Mouse (Mus musculus): ENCODE results near the gene Atl1.

Gene Atl1

DNA sequence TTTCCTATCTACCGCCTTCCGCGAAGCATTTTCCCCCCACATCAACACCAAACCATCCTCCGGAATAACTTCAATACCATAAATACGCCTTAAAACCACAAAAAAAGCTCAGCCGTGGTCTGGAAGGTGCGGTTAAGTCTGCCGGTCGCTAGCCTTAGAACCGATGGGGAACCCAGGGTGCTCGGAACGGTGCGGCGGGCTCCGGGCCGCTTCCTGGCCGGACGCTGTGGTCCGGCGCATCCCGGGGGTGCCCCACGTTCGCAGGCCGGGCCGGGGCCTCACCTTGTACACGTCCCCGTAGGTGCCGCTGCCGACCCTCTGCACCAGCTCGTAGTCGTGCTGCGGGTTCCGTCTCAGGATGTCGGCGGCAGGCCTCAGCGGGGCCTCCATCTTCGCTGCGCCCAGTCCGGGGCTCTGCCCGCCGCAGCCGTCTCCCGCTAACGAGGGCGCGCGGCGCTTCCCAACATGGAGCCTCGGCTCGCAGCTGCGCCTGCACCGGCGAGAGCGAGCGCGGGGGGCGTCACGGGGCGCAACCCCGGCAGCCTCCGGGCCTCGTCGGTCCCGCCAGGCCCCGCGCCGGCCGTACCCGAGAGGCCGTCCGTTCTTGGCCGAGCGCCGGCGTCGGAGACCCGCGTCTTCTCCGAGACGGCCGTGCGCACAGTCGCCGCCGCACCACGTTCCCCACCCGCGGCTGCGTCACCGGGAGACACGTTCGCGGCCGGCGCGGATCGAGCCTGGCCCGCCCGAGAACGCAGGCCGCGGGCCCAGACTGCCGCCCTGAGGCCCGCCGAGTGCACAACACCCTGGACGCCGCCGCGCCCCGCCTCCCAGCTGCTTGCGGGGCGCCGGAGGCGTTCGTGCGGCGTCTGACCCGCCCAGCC lies at the start of gene Atl1, which contains the start of gene Map4k5:
Gene Atl1, plus strand, starts transcription at position 244 of the 881 bp plus-strand sequence.
Gene Map4k5, minus strand, starts transcription at position 830 of the 881 bp plus-strand sequence.
- peak; percentile 93 to 95 for DNase-seq

DNA sequence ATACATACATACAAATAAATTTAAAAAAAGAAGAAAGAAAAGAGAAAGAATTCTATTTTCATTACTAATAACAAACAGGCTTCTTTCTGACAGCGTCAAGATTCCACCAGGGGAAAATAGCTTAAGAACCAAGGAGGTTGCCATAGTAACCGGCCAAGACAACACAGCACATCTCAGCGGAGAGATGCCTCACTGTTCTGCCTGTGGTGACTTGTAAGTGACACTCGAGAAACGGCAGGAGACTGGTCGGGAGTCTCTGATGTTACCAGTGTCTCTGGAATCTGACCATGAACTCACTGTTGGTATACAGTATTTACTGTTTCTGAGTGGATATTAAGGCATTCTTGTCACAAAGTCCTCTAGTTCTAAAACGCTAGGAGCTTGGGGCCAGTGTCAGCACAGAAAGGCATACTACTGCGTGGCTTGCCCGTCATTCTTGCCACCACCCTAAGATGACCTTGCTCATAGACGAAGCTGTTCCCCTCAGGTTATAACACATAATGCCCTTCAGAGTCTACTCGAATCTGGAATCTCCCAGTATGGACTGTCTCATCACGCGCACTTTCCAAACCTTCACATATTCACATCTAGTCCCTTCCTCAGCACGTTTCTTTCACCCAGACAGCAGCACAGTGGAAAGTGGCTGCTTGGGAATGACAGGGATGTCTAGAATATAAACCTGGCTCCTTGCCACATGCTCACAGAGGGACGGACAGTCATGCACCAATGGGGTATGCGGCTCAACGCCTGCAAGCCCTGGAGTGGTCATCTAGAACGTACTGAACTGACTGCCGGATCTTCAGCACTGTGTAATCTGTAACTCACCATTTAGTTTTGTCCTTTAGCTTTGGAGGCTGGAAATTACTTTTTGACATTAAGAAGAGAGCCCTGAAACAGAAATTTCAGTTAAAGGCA lies 48.6 kb upstream of the Atl1 start:
- DNase-seq: no peak

DNA sequence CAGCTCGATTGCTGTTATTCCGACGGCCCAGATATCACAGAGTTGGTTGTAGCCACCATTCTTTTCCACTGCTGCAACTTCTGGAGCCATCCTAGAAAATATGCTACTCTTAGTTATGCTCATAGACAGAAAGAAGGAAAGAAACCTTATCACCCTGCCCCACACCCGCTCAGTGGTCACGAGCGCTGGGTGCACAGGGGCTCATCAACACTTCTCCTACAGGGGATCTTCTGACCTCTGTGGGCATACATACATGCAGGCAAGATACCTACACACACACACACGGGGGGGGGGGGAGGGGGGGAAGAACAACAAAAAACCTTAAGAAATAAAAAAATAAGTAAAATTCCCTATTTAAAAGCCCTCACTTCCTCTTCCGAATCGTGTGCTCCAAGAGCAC lies 46.7 kb upstream of the Atl1 start:
- DNase-seq: no peak

DNA sequence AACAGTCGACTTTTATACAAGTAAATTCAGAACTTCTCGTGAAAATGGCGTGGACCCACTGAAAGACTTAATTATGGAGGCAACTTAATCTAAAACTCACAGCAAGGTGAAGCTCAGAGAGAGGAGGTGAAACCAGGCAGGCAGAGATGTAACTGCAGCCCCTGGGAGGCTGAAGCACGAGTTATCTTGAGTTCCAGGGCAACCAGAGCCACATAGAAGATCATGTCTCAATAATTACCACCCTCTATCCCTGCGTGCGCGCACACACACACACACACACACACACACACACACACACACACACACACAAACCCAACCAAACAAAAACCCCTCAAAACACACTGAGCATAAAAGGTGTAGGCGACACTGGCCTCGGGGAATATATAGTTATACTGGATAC lies 45.9 kb upstream of the Atl1 start:
- no peak for DNase-seq

DNA sequence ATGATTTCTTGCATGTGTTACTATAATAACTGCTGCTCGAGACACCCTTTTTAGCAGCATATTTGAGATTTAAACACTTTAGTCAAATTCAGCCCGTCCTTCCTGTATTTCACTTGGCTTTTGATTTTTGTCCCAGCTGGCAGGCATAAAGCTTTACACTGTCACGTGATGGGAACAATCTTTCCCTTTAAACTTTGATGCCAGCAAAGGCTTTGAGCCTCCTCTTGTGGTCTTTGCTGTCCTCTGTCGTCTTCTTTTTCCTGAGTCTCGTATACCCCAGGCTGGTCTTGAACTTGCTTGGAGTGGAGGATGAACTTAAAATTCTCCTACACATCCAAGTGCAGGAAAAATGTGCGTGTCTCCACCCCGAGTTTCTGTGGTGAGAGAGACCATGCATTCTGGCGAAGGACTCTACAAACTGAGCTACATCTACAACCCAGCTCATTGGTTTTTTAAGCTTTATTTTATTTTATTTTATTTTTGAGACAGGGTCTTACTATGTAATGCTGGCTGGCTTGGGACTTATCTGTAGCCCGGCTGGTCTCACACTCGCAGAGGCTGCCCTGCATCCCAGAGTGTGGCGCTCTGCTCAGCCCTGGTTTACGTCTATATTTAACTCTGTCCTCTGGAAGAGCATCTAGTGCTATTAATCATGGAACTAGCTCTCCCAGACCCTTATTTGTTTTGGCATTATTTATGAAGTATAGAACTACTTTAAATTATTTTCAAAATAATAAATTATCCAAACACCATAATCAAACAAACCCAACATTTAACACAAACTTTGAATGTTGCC lies 44.1 kb upstream of the Atl1 start:
- DNase-seq: peak in 1 of 2 experiments; percentile 12

DNA sequence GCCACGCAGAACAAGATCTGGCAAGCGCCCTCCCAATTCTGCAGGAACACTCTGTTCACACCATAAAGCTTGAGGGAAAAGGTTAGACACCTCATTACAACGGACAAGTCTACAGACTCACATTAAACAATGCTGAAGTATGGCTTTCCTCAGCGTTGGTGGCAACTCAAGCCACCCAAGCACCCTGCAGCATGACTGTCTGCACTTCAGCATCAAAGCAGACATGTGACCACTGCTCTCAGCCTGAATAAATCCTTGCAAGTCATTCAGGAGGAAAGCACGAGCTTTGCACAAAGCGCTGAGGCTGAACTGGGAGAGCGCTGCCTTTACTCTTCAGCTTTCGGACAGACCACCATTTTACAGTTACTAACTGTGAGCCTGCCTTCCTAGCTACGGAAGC lies 40.1 kb upstream of the Atl1 start:
- no peak for DNase-seq

DNA sequence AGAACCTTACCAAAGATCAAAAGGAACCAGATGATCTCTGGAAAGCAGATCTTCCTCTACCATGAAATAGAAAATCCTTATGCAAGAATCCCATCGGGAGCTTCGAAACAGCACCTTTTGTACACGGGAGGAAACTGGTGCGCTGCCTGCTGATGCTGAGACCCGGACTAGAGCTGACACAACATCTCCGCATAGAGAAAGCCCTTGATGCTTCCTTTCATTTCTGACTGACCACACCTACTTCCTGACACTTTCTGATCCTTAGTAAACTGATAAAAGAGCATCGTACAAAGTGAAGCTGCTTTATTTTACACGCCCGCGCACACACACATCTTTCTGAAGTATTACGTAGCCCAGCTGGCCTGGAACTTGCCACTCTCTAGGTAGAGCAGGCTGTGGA lies 39.0 kb upstream of the Atl1 start:
- DNase-seq: no peak

DNA sequence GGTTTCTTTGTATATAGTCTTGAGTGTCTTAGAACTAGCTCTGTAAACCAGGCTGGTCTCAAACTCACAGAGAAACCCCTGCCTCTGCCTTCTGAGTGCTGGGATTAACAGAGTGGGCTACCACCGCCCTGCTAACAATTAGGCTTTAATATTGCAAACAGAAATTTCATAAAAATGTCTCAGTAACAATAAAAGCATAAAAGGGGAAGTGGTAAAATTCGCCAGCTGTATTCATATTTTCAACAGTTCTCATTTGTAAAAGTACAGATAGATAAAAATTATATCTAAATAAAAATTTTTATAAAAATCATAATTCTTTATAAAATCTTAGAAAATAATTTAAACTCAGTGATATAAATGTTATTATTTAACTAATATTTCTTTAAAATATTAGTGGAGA lies 38.5 kb upstream of the Atl1 start:
- DNase-seq: no peak

DNA sequence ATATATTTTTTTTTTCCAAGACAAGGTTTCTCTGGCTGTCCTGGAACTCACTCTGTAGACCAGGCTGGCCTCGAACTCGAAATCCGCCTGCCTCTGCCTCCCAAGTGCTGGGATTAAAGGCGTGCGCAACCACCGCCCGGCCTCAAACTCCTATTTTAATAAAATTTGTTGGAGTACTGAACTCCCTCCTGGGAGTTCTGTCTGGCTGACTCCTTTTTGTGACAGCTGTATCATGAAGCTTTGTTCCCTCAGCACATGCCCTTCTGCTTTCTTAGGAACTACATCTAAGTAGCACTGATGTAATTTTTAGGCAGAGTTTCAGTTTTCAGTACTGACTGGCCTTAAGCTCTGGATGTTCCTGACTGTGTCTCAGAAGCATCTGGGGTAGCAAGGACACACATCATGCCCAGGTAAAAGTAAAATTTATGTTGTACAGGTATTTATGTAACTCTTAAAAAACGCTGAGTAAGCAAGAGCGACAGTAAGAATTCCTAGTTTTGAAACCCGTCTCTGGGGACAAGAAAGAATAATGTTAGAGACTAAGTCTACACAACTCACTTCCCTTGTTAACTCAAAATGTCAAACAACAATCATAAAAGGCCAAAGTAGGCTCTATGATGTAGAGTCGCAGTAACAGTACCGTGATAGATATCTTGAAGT lies 36.6 kb upstream of the Atl1 start:
- DNase-seq: no peak

DNA sequence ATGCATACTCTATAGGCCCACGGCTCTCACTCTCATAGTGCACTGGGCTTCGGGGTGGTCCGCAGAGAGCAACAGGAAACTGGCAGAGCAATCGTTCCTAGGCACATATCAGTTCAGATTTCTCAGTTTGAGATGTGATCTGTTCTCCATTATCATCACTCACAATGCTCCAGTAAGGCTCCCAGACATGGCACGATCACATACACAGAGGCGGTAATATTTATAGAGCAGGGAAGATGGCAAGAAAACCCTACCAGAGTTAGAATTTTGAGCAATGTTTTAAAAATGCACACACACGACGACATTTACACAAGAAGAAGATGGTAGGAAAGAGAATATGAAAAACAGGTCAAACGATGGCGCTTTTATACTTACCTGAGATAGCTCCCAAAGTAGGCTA lies 36.0 kb upstream of the Atl1 start:
- DNase-seq: no peak

DNA sequence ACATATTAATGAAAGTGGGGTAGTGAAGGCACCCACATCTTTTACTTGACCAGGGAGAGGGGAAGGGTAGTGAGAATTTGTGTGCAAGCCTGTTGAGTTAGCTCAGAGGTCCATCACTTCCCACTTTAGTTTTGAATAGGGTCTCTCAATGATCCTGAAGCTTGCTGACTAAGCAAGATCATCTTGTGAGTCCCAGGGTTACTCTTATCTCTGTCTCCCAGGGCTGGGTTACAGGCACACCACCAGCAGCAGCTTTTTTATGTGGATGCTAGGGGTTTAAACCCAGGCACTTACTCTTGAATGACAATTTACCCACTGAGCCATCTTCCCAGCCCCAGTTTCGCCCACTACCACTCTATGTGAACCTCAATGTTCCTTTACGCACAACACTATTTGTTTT lies 34.8 kb upstream of the Atl1 start:
- no peak for DNase-seq

DNA sequence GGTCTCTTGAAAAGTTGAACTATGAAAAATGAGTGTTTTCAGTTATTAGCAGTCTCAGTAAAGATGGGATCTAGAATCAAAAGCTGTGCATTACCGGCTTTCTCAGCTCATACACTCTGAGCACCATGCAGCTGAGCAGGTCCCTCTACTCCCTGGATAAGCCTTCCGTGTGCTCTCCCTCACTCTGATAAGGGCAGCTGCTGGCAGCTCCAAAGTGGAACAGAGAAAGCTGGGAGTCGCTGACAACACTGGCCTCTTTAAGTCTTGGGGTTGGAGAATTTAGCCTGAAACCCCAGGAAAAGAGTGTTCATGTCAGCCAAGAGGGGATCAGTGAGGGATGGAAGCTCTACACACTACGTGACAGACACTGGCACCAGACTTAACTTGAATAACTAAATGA lies 33.6 kb upstream of the Atl1 start:
- no peak for DNase-seq

DNA sequence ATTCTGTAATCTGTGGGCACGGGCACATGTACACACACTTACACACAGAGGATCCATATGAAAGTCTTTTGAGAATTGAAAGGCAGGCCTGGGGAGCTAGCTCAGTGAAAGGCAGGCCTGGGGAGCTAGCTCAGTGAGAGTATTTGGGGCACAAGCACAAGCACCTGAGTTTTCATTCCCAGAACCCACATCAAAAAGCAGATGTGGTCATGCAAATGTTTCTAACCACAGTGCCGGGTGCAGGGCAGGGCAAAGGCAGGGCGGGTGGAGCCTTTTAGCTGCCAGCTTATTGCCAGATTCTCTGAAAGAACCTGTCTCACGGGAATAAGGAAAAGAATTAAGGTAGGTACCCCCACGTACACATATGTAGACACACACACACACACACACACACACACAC lies 28.9 kb upstream of the Atl1 start:
- no peak for DNase-seq

DNA sequence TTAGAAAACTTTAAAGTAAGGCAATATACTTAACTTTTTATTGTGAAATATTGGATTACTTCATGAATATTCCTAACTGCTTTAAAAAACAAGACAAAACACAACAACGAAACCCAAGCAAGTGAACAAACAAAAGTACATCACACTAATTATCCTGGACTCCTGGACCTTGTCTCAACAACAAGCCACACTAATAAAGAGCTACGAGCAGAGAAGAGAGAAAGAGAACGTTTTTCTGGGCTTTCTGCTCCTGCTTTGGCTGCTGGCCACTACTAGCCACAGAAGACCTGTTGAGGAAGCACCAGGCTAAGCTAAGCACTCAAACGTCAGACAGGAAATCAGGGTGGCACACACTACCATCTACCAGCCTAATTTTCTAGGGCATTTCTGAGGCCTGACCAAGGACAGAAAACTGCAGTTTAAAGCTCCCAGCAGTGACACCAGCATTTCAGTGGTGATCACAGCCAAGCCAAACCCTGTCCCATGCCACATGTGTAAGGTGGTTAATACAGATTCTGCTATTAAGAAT lies 28.2 kb upstream of the Atl1 start:
- no peak for DNase-seq

DNA sequence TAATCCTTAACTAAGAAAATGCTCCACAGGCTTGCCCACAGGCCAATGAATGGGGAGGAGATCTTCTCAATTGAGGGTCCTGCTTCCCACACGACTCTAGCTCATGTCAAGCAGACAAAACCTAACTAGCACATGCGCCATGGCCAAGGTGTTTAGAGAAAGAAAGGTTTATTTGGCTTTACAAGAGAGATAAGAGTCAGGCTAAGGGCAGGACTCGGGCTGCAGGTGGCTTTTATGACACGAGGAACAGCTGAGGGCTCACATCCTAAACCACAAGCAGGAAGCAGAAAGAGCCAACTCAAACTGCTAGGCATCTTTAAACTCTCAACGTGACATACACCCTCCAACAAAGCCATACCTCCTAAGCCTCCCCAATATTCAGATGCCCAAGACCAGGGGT lies 25.1 kb upstream of the Atl1 start:
- no peak for DNase-seq

DNA sequence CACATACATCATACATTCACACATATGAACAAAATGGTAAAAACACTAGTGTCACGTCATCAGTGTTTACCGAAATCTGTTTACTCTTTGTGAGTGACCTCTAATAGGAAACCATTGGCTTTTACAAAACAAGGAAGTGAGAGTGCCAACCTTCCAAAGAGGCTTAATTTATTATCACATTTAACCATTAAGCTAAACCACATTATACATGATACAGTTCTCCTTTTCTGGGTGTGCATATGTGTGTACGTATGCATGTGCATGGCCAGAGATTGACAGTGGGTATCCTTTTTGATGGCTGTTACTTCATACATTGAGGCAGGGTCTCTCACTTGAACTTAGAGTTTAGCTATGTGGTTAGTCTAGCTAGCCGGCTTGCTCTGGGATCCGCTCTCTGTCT lies 20.8 kb upstream of the Atl1 start:
- no peak for DNase-seq

DNA sequence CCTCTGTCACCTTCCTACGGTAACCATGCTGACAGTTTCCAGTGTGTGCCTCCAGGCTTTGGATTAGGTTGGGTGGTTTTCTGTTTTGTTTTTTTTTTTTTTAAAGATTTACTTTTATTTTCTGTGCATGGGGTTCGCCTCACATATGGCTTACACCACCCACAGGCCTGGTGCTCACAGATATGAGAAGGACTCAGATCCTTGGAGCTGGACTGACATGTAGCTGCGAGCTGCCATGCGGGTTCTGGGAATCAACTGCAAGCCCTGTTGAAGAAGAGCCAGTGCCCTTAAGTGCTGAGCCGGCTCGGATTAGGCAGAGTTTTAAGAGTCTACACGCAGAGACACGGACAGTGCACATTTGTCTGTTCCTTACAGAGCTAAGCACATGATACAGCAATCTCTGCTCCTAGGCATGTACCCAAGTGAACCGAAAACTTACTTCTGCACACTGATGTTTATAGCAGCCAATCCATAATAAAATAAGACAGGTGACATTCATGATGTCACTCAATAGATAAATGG lies 14.5 kb upstream of the Atl1 start:
- no peak for DNase-seq

DNA sequence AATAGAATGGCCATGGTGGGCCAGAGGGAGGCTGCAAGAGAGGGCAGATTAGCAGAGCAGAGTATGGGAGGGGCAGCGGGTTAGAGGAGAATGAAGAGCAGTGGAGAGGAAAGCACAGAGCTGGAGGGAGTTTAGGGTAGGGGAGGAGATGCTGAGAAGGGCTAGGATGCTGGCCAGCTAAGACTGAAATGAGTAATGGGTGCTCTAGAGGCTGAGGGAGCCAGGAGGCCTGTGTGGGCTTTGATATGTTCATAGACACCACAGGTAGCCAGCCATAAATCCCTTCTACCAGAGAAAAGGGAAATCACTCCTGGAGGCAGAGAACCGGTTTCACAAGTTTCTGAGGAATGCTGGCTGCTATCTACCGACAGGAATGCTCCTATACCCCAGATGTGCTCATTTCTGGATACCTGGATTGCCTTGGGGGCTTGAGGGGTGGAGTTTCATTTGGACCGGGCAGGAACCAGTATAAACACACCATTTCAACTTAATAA lies 13.2 kb upstream of the Atl1 start:
- DNase-seq: peak in 1 of 2 experiments; percentile 16

DNA sequence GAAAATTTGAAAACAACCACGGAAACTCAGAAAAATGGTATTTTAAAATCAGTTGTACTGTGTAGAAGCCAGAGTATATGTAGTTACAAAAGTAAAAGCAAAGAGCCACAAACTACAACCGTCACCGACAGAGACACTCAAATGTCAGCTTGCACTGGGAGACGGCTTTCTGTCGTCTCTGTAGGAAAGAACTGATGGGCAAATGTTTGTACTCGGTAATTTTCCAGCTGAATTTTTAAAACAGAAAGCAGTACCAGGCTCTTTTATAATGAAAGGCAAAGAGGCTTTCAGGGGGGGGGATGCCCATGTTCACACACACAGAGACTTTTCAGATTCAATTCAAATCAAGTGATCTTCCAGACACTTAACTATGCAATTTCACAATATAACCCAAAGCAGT lies 12.7 kb upstream of the Atl1 start:
- no peak for DNase-seq

DNA sequence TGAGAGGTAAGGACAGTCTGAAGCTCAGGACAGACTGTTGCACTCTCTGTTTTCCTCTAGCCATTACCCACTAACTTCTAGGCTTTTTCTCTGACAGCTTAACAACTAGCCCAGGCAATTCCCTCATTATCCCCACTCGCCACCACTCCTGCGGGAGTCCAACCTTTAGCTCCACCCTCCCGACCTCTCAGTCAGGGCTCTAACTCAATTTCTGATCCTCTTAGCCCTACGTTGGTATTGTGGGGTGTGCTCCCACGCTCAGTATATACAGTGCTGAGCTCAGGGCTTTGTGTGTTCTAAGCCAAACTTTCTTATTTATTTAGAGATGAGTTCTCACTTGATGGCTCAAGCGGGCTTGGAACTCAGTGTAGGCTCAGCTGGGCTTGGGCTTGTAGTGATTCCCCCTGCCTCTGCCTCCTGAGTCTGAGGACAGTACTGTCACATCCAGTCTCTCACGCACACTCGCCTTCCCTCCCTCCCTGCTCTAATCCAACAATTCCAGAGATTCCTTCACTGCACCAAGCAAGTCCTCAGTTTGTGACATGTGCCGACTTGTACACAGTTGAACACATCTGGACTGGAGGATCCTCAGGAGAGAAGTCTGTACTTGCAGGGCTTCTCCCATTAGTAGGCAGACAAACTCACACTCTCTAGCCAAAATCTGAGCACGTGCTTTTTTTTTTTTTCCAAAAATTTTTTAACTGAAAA lies 11.1 kb upstream of the Atl1 start:
- DNase-seq: no peak

DNA sequence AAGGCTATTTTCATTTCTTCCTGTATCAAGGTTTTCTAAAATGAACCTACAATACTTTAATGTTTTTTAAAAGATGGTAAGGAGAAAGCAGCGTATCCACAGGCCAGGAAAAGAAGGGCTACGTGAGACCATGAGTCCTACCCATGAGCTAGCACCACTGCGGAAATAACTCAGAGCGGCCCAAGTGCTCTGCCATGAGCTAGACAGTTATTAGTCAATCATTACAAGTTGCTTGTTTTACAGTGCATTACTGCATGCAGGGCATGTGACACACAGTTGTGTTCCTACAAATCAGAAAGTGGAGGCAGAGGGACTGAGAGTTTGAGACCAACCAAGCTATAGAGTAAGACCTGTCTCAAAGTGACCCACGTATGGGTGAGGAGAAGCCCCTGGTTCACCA lies 8.4 kb upstream of the Atl1 start:
- no peak for DNase-seq
